Mouse (Mus musculus) stomach, embryonic 14.5 days (tissue): Measurements from ENCODE around the gene Rab3c. TPM values are rescaled to one million over a fixed set of nuclear protein-coding genes. Genes with fewer than 3 reads are reported as not detected.

ENCODE experiments used
- ATAC-seq: fragments of 200-750 bp; cut with Nextera tagmentation; 2 replicates; pipeline ENCODE4 v1.8.0; 2017; ENCODE audit warnings: low read depth, moderate TSS enrichment; ENCODE audit not compliant: insufficient number of reproducible peaks, insufficient read depth, low FRiP score
- H3K27ac ChIP-seq: fragments of 300-500 bp; sonication (generic); 2 replicates; pipeline ENCODE4 v1.5.1; 2014; ENCODE audit warnings: mild to moderate bottlenecking, low read length, moderate library complexity, mixed read lengths
- H3K27me3 ChIP-seq: fragments of 300-500 bp; sonication (generic); 2 replicates; pipeline ENCODE4 v1.6.1; 2014; ENCODE audit warnings: low read length, control low read depth, mixed read lengths; ENCODE audit not compliant: control insufficient read depth, insufficient read depth
- H3K36me3 ChIP-seq: fragments of 300-500 bp; sonication (generic); 2 replicates; pipeline ENCODE4 v1.6.1; 2014; ENCODE audit warnings: mild to moderate bottlenecking, control low read depth, low read length, moderate library complexity, mixed read lengths; ENCODE audit not compliant: control insufficient read depth, insufficient read depth
- H3K4me1 ChIP-seq: fragments of 300-500 bp; sonication (generic); 2 replicates; pipeline ENCODE4 v1.6.1; 2014; ENCODE audit warnings: low read length, control low read depth, mixed read lengths; ENCODE audit not compliant: control insufficient read depth, insufficient read depth
- H3K4me2 ChIP-seq: fragments of 300-500 bp; sonication (generic); replicated peaks from 2 replicates; pipeline ENCODE4 v1.6.1; 2014; ENCODE audit warnings: low read depth, low read length, control low read depth
- H3K4me3 ChIP-seq: fragments of 300-500 bp; sonication (generic); 2 replicates; pipeline ENCODE4 v1.5.1; 2014; ENCODE audit warnings: low read depth, low read length, control low read depth
- H3K9ac ChIP-seq: fragments of 300-500 bp; sonication (generic); replicated peaks from 2 replicates; pipeline ENCODE4 v1.6.1; 2014; ENCODE audit warnings: low read depth, mild to moderate bottlenecking, control low read depth, low read length, moderate library complexity, mixed read lengths
- H3K9me3 ChIP-seq: fragments of 300-500 bp; sonication (generic); 2 replicates; pipeline ENCODE4 v1.6.1; 2016; ENCODE audit warnings: low read depth, low read length, control low read depth; ENCODE audit not compliant: control insufficient read depth
- WGBS: fragments of 180-500 bp; shearing (Covaris S2); extraction: QIAGEN DNeasy Blood & Tissue Kit; methylation state at CpG from one replicate; pipeline ENCODE4 v1.1.7; 2014; 5-methylcytosine and 5-hydroxymethylcytosine counted together
- polyA plus RNA-seq: library from polyadenylated mRNA; unstranded; fragments of >200 nt; fragmentation: Nextera tagmentation; extraction: Ambion mirVana; gene quantifications from 2 replicates; pipeline ENCODE4 v1.2.1, GENCODE M21; 2014

Gene Rab3c
- polyA plus RNA-seq, 1 experiment from 2014 or later: 5.8 TPM

DNA sequence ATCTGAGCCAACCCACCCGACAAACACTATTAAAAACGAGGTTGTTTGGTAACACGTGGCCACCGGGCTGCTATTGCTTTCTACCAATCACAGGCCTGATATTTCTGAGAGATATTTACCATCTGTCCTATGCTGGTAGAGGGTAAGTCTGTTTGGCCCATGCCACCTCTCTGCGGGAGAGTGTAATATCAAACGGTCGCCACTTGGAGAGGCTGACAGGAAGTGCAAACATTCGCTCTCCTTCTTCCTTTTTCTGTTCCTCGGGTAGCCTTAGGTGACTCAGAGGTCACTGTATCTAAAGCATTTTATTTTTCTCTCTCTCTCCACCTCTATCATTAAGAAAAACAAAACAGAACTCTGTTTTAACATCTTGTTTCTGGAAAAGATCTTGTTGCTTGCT is 241.6 kb downstream of the Rab3c start:
- H3K4me3 ChIP-seq: no peak overlapping the region
- H3K36me3 ChIP-seq: no peaks in the 10 kb centered on the region
- no peak overlapping the region for H3K27ac ChIP-seq
- no peaks in the 10 kb centered on the region for H3K4me1 ChIP-seq
- ATAC-seq: no peak
- no peaks in the 10 kb centered on the region for H3K27me3 ChIP-seq
- H3K9me3 ChIP-seq: no peaks in the 10 kb centered on the region
- no peak overlapping the region for H3K4me2 ChIP-seq
- 73% methylated on average over 9 of the region's 9 CpGs for WGBS
- H3K9ac ChIP-seq: no peak overlapping the region

DNA sequence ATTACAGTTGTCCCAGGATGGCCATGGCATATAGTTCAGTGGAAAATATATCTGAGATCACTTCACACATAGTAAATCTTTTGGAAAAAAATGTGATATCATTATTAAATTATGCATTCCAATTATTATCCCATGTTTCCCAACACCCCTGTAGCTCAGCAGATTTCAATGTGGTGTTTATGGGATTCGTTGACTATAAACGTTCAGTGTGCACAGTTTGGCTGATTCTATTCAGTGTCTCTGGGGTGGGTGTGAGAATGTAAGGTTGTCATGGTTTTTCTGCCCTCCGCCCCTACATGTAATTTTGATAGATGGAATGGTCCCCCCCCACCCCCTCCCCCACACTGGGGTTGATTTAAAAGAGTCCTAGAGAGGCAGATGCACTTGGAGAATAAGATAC is 242.3 kb downstream of the Rab3c start:
- H3K9me3 ChIP-seq: no peaks in the 10 kb centered on the region
- H3K9ac ChIP-seq: no peak overlapping the region
- H3K4me2 ChIP-seq: no peak overlapping the region
- no peak overlapping the region for H3K27ac ChIP-seq
- WGBS: 89% methylated on average over 3 of the region's 3 CpGs
- ATAC-seq: no peak
- H3K4me1 ChIP-seq: no peaks in the 10 kb centered on the region
- no peaks in the 10 kb centered on the region for H3K36me3 ChIP-seq
- no peaks in the 10 kb centered on the region for H3K27me3 ChIP-seq
- no peak overlapping the region for H3K4me3 ChIP-seq

DNA sequence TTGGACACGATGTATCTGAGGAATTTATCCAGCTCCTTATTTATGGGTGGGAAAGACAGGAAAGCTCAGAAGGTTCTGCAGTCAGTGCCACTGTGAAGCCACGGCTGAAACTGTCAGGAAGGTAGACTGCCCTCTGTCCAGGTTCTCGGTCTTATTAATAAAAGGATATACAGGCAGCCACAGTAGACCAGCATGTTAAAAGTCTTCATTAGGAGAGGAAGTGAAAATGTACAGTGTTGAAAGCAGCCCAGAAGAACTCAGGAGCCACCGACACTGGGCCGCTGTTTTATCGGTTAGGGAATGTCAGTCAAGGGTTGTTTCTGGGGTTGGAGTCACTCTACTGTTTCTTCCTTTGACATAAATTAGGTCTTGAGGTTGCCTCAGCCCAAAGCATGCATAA is 245.9 kb downstream of the Rab3c start:
- H3K27me3 ChIP-seq: no peaks in the 10 kb centered on the region
- no peaks in the 10 kb centered on the region for H3K9me3 ChIP-seq
- no peaks in the 10 kb centered on the region for H3K4me1 ChIP-seq
- H3K27ac ChIP-seq: no peak overlapping the region
- H3K36me3 ChIP-seq: no peaks in the 10 kb centered on the region
- H3K4me2 ChIP-seq: no peak overlapping the region
- no peak overlapping the region for H3K4me3 ChIP-seq
- WGBS: 78% methylated on average over 6 of the region's 6 CpGs
- no peak overlapping the region for H3K9ac ChIP-seq
- no peak for ATAC-seq

DNA sequence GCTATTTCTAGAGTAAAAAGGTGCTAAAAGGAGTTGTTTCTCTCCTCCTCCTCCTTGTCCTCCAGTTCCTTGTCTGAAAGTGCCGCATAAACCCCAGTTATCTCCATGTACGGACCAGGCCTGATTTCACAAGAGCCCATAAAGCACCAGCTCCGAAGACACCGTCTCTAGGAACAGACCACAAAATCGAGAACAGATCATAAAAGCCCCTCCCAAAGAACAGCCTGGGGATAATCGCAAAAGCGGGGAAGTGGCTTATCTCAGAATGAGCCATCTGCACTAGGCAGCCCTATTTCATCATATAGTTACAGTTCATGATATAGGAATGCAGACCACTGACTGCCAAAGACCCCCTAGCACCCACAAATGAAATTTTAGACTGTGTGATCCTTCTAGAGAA is 246.8 kb downstream of the Rab3c start:
- Histone ChIP-seq H3K27me3 (no peaks in the 10 kb centered on the region), H3K4me1 (no peaks in the 10 kb centered on the region), H3K4me3 (no peak overlapping the region), H3K9ac (no peak overlapping the region), H3K4me2 (no peak overlapping the region), H3K27ac (no peak overlapping the region), H3K36me3 (no peaks in the 10 kb centered on the region), H3K9me3 (no peaks in the 10 kb centered on the region)
- 81% methylated on average over 7 of the region's 7 CpGs for WGBS
- ATAC-seq: no peak

DNA sequence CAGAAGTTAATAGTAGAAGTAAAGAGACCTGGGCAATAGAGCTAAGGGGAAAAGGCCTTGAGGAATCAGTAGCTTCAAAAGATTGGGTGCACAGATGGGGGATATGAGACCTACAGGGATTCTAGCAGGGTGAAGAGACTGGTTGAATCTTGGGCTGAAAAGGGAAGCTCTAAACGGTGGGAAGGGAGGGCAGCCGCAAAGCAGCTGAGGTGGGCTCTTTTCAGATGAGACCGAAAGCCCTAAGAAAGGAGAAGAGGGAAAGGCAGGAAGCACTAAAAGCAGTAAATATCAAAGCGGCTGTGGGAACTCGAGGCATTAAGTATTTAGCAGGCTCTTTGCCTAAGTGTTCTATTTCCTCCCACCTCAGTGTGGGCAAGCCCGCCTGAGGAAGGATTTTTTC is 248.9 kb downstream of the Rab3c start:
- Histone ChIP-seq H3K9me3 (no peaks in the 10 kb centered on the region), H3K36me3 (no peaks in the 10 kb centered on the region), H3K27me3 (no peaks in the 10 kb centered on the region), H3K4me3 (no peak overlapping the region), H3K27ac (no peak overlapping the region), H3K9ac (no peak overlapping the region), H3K4me2 (no peak overlapping the region), H3K4me1 (no peaks in the 10 kb centered on the region)
- 22% methylated on average over 6 of the region's 6 CpGs for WGBS
- no peak for ATAC-seq

DNA sequence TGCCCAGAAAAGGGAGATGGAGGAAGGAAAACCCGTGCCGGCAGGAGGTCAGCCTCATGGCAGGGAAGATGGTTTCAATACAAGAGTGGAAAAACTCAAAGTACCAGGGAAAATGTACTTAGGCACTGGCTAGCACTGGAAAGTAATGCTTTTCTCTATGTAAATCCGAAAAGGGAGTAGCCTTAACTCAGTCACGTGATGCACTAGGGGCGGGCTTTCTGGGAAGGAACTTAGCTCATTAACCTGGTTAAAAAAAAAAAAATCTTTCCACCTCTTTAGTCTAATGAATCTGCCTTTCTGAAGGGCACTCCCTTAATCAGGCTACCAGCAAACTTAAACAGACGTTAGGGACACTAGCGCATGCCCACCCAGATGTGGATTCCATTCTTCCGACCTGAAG is 249.7 kb downstream of the Rab3c start:
- Histone ChIP-seq H3K4me3 (no peak overlapping the region), H3K9me3 (no peaks in the 10 kb centered on the region), H3K27ac (no peak overlapping the region), H3K4me2 (no peak overlapping the region), H3K36me3 (no peaks in the 10 kb centered on the region), H3K9ac (no peak overlapping the region), H3K27me3 (no peaks in the 10 kb centered on the region), H3K4me1 (no peaks in the 10 kb centered on the region)
- WGBS: 66% methylated on average over 8 of the region's 8 CpGs
- ATAC-seq: no peak

DNA sequence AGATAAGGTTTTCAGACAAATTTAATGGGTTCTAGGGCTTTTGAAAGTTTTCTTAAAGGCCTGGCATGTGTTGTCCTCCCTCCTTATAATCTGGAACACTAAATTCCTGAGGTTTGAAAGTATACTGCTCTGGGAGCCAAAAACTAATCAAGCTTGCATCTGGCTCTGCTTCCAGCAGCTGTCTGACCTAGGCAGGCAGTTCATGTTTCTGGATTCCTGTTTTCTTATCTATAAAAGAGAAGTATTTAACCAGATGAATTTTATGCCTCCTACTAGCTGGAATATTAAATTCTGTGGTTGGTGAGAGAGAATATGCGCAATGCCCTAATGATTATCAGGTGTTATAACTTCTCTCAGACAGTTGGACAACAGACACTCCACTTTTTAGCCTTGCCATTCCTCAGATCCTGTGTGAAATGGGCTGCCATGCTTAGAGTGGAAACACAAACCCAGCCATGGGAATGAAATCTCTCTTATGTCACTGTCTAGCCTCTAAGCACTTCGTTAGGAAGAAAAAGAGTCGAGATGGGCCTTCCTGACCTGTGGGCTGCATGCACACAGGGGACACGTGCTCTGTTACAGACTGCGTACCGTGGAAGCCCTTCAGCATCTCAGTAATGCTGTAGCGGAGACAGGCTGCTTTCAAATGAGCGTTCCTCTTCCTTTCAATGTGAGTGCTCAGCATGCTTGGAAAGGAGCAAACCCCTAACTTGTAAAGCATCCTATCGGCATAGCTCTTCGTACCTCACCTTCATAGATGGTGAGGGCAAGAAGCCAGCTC is 256.2 kb downstream of the Rab3c start:
- Histone ChIP-seq H3K9ac (no peak overlapping the region), H3K36me3 (no peaks in the 10 kb centered on the region), H3K4me3 (no peak overlapping the region), H3K4me1 (no peaks in the 10 kb centered on the region), H3K4me2 (no peak overlapping the region), H3K27ac (no peak overlapping the region), H3K9me3 (no peaks in the 10 kb centered on the region), H3K27me3 (no peaks in the 10 kb centered on the region)
- 82% methylated on average over 10 of the region's 10 CpGs for WGBS
- no peak for ATAC-seq

DNA sequence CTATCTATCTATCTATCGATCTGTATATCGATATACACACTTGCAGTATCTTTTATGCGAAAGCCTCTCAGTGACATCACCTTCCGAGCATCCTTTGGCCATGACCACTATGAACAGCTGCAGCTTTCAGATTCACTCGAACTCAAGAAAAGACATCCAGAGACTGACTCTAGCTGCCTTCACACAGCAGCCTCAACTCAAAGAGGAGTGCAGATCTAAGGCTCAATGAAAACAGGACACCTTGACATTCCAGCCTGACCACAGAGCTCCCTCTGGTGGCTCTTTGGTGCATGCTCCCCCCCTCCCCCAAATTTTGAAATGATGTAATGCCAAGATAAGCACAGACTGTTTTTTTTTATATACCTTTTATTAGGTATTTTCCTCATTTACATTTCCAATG is 257.8 kb downstream of the Rab3c start:
- H3K4me3 ChIP-seq: no peak overlapping the region
- 0 out of 2 replicates have a peak, but pooled peaks cover 3% of the 10 kb centered on the region for H3K27me3 ChIP-seq
- WGBS: 81% methylated on average over 5 of the region's 5 CpGs
- ATAC-seq: no peak
- H3K36me3 ChIP-seq: no peaks in the 10 kb centered on the region
- H3K27ac ChIP-seq: no peak overlapping the region
- H3K4me1 ChIP-seq: peaks cover 7% of the 10 kb centered on the region; the same call in 1 of the 2 replicates
- no peak overlapping the region for H3K9ac ChIP-seq
- H3K9me3 ChIP-seq: no peaks in the 10 kb centered on the region
- no peak overlapping the region for H3K4me2 ChIP-seq

DNA sequence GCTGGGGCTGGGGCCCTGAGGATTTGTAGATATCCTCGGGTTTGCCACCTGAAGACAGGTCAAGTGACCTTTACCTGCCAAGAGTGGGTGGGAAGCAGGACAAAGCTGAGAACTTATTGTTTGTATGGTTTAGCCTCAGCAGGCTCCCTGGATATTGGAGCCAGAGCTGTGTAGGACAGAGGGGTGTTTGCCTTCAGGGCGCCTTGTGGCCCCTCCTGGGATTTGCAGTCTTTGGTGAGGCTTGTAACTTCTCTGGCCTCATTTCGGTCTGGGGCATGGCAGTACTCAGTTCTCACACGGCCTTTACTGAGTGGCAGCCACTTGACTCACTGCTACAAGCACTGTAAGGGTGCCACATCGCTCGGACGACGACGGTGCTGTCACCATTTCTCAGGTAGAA is 261.0 kb downstream of the Rab3c start:
- WGBS: 42% methylated on average over 9 of the region's 9 CpGs
- Histone ChIP-seq H3K36me3 (no peaks in the 10 kb centered on the region), H3K4me3 (peak overlapping the region; percentile 29; the same call in 1 of the 2 replicates), H3K27me3 (0 out of 2 replicates have a peak, but pooled peaks cover 3% of the 10 kb centered on the region), H3K9ac (no peak overlapping the region), H3K9me3 (no peaks in the 10 kb centered on the region), H3K4me2 (peak overlapping the region; percentile 84; the same call in 1 of the 2 replicates), H3K4me1 (peaks cover 7% of the 10 kb centered on the region; the same call in 1 of the 2 replicates), H3K27ac (no peak overlapping the region)
- ATAC-seq: no peak
